Mouse (Mus musculus): ENCODE data around the gene Nxpe5. TPM values are rescaled to one million over a fixed set of nuclear protein-coding genes. Genes with fewer than 3 reads are reported as not detected.

Nxpe5 gene
- polyA plus RNA-seq, 1 experiment, result 0.14 TPM

DNA sequence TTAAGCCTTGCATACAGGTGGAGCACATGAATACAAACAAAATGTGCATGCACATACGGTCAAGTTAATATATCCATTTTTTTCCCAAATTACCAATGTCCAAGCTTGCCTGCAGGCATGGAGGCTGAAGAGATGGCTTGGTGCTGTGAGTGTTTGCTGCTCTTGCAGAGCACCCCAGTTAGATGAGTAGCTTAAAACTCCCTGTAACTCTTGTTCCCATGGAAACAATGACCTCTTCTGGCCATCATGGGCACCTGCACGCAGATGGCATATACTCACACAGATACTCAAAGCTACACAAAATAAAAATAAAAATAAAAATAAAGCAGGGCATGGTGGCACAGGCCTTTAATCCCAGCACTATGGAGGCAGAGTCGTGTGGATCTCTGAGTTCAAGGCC, 27.4 kb downstream of the Nxpe5 start:
- Histone ChIP-seq H3K27me3 (ENCODE audit: control insufficient read depth, insufficient read depth, low read length) (no peaks in the 10 kb centered on the region), H3K36me3 (ENCODE audit: control insufficient read depth, insufficient read depth, low read length) (no peaks in the 10 kb centered on the region), H3K4me3 (ENCODE audit: control insufficient read depth, low read depth, low read length) (no peak overlapping the region), H3K4me1 (ENCODE audit: control insufficient read depth, insufficient read depth, low read length) (peaks cover 6% of the 10 kb centered on the region), H3K27ac (ENCODE audit: control insufficient read depth, insufficient read depth, low read depth, low read length) (no peak overlapping the region)
- no peak for TF ChIP-seq POLR2A (IDR thresholded peaks at IDR 0.05; ENCODE audit: control insufficient read depth, low read depth, low read length)
- no peak for TF ChIP-seq CTCF (IDR thresholded peaks at IDR 0.05; ENCODE audit: control insufficient read depth, insufficient read depth, insufficient replicate concordance, low read depth, low read length)

DNA sequence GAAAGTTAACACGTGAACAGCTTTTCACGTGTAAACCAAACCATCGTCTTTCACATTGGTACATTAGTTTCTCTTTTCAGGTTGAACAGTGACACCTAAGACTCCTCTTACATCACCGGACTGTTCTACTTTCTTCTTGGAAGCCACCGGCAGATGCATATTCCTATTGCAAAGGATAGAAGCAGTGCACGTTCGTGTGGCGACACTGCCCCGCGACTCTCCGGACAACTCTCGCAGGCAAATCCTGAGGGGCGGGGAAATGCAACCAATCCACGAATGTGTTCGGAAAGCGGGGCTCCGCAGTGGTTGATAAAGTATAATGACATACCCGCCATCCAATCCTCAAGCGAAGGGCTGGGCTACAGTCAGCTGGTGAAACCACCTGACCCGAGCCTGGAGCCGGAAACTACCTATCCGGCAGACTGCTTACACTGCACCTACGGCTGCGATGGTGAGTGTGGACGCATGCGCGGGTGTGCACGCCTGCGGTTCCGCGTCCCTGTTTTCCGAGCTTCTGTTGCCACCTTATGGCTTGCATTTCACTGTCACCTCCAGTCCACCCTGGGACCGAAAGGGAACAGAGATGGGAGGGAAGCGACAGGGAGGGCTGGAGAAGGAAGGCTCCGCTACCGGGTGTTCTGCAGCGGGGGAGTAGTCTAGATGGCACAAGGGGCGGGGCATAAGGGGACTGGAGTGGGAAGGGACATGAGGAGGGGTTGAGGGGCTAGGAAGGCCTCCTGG, 29.8 kb downstream of the Nxpe5 start, which contains the start of gene Lamtor4:
Gene Lamtor4 (plus strand): TSS at position 130 of the 741 bp plus-strand sequence.
- Histone ChIP-seq H3K4me1 (ENCODE audit: control insufficient read depth, insufficient read depth, low read length) (peaks cover 6% of the 10 kb centered on the region), H3K27ac (ENCODE audit: control insufficient read depth, insufficient read depth, low read depth, low read length) (peak within 1 kb of the TSS; percentile 74), H3K36me3 (ENCODE audit: control insufficient read depth, insufficient read depth, low read length) (no peaks in the 10 kb centered on the region), H3K27me3 (ENCODE audit: control insufficient read depth, insufficient read depth, low read length) (no peaks in the 10 kb centered on the region), H3K4me3 (ENCODE audit: control insufficient read depth, low read depth, low read length) (peak within 1 kb of the TSS; percentile 95)
- TF ChIP-seq POLR2A (IDR thresholded peaks at IDR 0.05; ENCODE audit: control insufficient read depth, low read depth, low read length), result peak; percentile 73
- TF ChIP-seq CTCF (IDR thresholded peaks at IDR 0.05; ENCODE audit: control insufficient read depth, insufficient read depth, insufficient replicate concordance, low read depth, low read length), result peak; percentile 19; the same call in 1 of the 2 replicates

DNA sequence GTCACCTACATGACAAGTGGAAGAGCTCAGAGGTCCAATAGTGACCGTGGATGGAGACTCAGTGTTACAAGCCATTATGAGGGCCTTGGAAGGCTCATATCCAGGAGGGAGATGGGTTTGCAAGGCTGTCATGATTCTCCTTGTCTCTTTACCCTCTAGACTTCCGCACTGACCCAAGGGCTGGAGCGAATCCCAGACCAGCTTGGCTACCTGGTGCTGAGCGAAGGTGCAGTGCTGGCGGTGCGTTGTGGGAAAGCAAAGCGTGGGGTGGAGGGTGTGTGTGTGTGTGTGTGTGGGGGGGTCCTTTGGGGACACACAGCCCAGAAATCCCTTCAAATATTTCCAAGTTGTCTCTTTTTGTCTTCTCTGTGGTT, 30.4 kb downstream of the Nxpe5 start:
- Histone ChIP-seq H3K27me3 (ENCODE audit: control insufficient read depth, insufficient read depth, low read length) (no peaks in the 10 kb centered on the region), H3K4me1 (ENCODE audit: control insufficient read depth, insufficient read depth, low read length) (peaks cover 6% of the 10 kb centered on the region), H3K4me3 (ENCODE audit: control insufficient read depth, low read depth, low read length) (peak overlapping the region; percentile 95), H3K36me3 (ENCODE audit: control insufficient read depth, insufficient read depth, low read length) (no peaks in the 10 kb centered on the region), H3K27ac (ENCODE audit: control insufficient read depth, insufficient read depth, low read depth, low read length) (peak overlapping the region; percentile 74; the same call in 1 of the 2 replicates)
- no peak for TF ChIP-seq CTCF (IDR thresholded peaks at IDR 0.05; ENCODE audit: control insufficient read depth, insufficient read depth, insufficient replicate concordance, low read depth, low read length)
- TF ChIP-seq POLR2A (IDR thresholded peaks at IDR 0.05; ENCODE audit: control insufficient read depth, low read depth, low read length), result no peak

DNA sequence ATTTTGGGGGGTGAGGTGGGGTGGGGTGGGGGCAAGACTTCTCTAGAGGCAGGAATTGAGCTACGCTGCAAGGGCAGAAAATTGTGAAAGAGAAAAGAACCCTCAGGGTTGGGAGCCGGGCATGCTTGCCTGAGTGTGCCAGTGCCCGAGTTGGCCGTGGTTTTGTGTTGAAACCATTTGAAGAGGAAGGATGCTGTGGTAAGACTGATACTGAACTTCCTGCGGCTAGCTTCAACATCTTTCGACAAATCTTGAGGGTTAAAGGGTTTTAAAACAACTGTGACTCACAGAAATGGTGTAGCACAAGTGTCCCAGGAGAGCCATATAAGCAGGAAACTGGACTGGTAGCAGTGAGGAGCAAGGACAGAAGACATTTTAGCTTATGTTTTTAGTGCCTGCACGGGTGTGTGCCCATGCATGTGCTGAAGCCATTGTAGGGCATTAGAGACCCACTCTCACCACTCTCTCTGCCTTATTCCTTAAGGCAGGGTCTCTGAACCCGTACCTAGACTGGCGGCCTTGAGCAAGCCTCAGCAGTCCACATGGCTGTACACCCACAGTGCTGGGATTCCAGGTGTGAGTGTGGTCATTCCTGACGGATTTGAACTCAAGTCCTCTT, 31.4 kb downstream of the Nxpe5 start:
- TF ChIP-seq POLR2A (IDR thresholded peaks at IDR 0.05; ENCODE audit: control insufficient read depth, low read depth, low read length) (no peak), CTCF (IDR thresholded peaks at IDR 0.05; ENCODE audit: control insufficient read depth, insufficient read depth, insufficient replicate concordance, low read depth, low read length) (no peak)
- H3K27me3 ChIP-seq (ENCODE audit: control insufficient read depth, insufficient read depth, low read length), result no peaks in the 10 kb centered on the region

DNA sequence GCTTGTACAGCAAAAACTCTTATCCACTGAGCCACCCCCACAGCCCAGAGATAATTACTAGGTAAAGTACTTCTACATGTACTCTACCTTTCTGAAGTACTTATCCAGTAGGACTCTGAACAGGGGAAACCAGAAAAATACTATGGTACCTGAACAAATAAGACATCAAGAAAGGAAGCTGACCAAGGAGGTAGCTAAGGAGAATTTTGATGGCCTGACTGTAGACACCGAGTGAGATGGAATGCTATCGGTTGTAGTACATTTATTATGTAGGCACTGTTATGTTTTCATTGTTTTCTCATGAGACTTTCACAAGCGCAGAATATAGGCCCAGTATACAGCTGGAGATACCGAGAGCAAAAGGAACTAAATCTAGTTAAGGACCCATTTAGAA, 31.9 kb downstream of the Nxpe5 start:
- H3K36me3 ChIP-seq (ENCODE audit: control insufficient read depth, insufficient read depth, low read length), result peaks cover 3% of the 10 kb centered on the region
- no peak for TF ChIP-seq POLR2A (IDR thresholded peaks at IDR 0.05; ENCODE audit: control insufficient read depth, low read depth, low read length)
- TF ChIP-seq CTCF (IDR thresholded peaks at IDR 0.05; ENCODE audit: control insufficient read depth, insufficient read depth, insufficient replicate concordance, low read depth, low read length), result no peak
- H3K27ac ChIP-seq (ENCODE audit: control insufficient read depth, insufficient read depth, low read depth, low read length), result no peak overlapping the region
- no peak overlapping the region for H3K4me3 ChIP-seq (ENCODE audit: control insufficient read depth, low read depth, low read length)
- H3K4me1 ChIP-seq (ENCODE audit: control insufficient read depth, insufficient read depth, low read length), result peaks cover 6% of the 10 kb centered on the region
- H3K27me3 ChIP-seq (ENCODE audit: control insufficient read depth, insufficient read depth, low read length), result no peaks in the 10 kb centered on the region

More for the DNA sequence above, 31.4 kb downstream of the Nxpe5 start:
- H3K36me3 ChIP-seq (ENCODE audit: control insufficient read depth, insufficient read depth, low read length), result peaks cover 3% of the 10 kb centered on the region
- H3K27ac ChIP-seq (ENCODE audit: control insufficient read depth, insufficient read depth, low read depth, low read length), result no peak overlapping the region
- H3K4me3 ChIP-seq (ENCODE audit: control insufficient read depth, low read depth, low read length), result no peak overlapping the region
- peaks cover 6% of the 10 kb centered on the region for H3K4me1 ChIP-seq (ENCODE audit: control insufficient read depth, insufficient read depth, low read length)

DNA sequence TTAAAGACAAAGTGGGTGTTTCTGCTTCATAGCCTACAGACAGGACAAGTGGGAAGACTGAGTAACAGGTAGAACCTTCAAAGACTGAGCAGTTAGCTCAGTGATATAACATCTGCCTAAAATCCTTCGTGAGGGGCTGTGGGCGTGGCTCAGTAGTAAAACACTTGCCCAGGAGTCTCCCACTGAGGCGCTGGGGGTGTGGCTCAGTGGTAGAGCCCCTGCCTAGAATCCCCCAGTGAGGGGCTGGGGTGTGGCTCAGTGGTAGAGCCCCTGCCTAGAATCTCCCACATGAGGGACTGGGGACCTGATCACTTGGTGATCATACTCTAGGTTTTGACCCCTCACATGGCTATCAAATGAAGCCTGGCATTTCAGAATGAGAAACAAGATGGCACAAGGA, 32.4 kb downstream of the Nxpe5 start:
- peaks cover 3% of the 10 kb centered on the region for H3K36me3 ChIP-seq (ENCODE audit: control insufficient read depth, insufficient read depth, low read length)
- TF ChIP-seq POLR2A (IDR thresholded peaks at IDR 0.05; ENCODE audit: control insufficient read depth, low read depth, low read length), result no peak

DNA sequence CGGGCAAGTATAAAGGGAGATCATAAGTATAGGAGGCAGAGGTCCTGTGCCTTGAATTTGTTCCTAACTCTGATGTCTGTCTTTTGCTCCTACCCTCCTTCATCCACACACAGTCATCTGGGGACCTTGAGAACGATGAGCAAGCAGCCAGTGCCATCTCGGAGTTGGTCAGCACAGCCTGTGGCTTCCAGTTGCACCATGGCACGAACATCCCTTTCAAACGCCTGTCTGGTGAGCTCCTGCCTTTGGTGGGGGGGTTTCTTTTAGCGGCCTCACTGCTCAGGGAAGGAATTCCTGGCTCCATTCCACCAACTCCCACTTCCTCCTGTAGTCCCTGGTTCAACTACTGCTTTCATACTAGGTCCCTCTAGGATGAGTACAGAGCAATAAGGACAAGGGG, 32.8 kb downstream of the Nxpe5 start:
- no peaks in the 10 kb centered on the region for H3K27me3 ChIP-seq (ENCODE audit: control insufficient read depth, insufficient read depth, low read length)
- no peak overlapping the region for H3K27ac ChIP-seq (ENCODE audit: control insufficient read depth, insufficient read depth, low read depth, low read length)
- H3K4me3 ChIP-seq (ENCODE audit: control insufficient read depth, low read depth, low read length), result no peak overlapping the region
- peaks cover 13% of the 10 kb centered on the region for H3K4me1 ChIP-seq (ENCODE audit: control insufficient read depth, insufficient read depth, low read length)
- no peak for TF ChIP-seq CTCF (IDR thresholded peaks at IDR 0.05; ENCODE audit: control insufficient read depth, insufficient read depth, insufficient replicate concordance, low read depth, low read length)
- TF ChIP-seq POLR2A (IDR thresholded peaks at IDR 0.05; ENCODE audit: control insufficient read depth, low read depth, low read length), result no peak
- H3K36me3 ChIP-seq (ENCODE audit: control insufficient read depth, insufficient read depth, low read length), result peaks cover 3% of the 10 kb centered on the region

More for the DNA sequence above, 32.4 kb downstream of the Nxpe5 start:
- Histone ChIP-seq H3K27me3 (ENCODE audit: control insufficient read depth, insufficient read depth, low read length) (no peaks in the 10 kb centered on the region), H3K4me3 (ENCODE audit: control insufficient read depth, low read depth, low read length) (no peak overlapping the region), H3K27ac (ENCODE audit: control insufficient read depth, insufficient read depth, low read depth, low read length) (no peak overlapping the region), H3K4me1 (ENCODE audit: control insufficient read depth, insufficient read depth, low read length) (peaks cover 11% of the 10 kb centered on the region)
